Mouse (Mus musculus) liver, postnatal 0 days (tissue): Measurements from ENCODE around the gene Rpia.

Experiments
- CTCF ChIP-seq: sonication (generic); IDR thresholded peaks from 2 replicates; pipeline ENCODE4 v1.5.1; 2016; ENCODE audit warnings: antibody characterized with exemption, low read depth
- EP300 ChIP-seq: IDR thresholded peaks from 2 replicates; pipeline ENCODE4 v1.6.1; 2016; ENCODE audit warnings: antibody characterized with exemption, low read depth, mild to moderate bottlenecking

DNA sequence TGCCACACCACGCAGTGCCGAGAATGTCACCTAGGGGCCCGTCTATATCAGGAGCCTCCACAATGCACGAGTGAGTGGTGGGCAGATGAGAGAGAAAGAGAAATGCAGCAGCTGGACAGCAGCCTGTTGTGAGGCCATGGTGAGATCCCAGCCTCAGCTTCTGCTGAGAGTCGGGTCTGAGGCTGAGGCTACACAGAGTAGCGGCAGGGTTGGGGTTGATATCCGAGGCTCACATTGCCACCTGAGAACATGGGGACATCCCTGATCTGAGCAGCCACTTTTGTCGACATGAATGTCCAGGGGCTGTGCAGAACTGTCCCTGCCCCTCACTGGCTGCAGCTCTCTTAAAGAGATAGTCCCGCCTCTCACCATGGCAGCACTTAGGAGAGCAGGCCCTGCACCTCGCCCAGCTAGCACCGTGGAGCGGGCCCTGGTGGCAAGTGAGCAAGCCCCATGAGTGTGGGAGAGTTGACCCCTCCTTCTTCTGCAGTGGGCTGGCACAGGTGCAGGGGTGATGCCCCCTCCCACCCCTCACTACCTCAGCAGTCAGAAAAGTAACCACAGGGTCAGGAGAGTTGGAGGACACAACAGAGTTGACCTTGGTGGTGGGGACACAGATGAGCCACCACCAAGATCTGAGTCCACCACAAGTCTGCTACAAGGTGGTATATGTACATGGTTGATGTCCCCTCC is 75.2 kb downstream of the Rpia start:
- TF ChIP-seq CTCF (no peak), EP300 (no peak)
